Mouse (Mus musculus) ovary, postnatal 10 days (tissue): ENCODE data around the gene Lgr6.
"Not testable (repeated sequence)": the region's sequence is repeated elsewhere in the genome, so short reads cannot be mapped to it uniquely, and the experiment has no call there.

Experiments used
- DNase-seq: peaks from one replicate; pipeline ENCODE4 v3.0.0; 2022; ENCODE audit warnings: low spot score

The Lgr6 gene

GRCm38 (mm10) chr1:135128986-135129385 lies 23.9 kb upstream of the Lgr6 start:
- DNase-seq, result no peak

GRCm38 (mm10) chr1:135128011-135128441 lies 22.9 kb upstream of the Lgr6 start:
- DNase-seq, result no peak

GRCm38 (mm10) chr1:135126443-135127027 lies 21.5 kb upstream of the Lgr6 start:
- no peak for DNase-seq

GRCm38 (mm10) chr1:135125990-135126389 lies 20.9 kb upstream of the Lgr6 start:
- DNase-seq, result no peak

- DNase-seq, result no peak
Observed at GRCm38 (mm10) chr1:135124573-135125363, 19.7 kb upstream of the Lgr6 start.

- no peak for DNase-seq
Observed at GRCm38 (mm10) chr1:135112661-135113060, 7.6 kb upstream of the Lgr6 start.

- DNase-seq, result not testable (repeated sequence)
Observed at GRCm38 (mm10) chr1:135111271-135111670, 6.2 kb upstream of the Lgr6 start.

- DNase-seq, result peak; percentile 73
Observed at GRCm38 (mm10) chr1:135110075-135110474, 5.0 kb upstream of the Lgr6 start.

GRCm38 (mm10) chr1:135108611-135109010 lies 3.5 kb upstream of the Lgr6 start:
- no peak for DNase-seq

GRCm38 (mm10) chr1:135105951-135106350 lies 875 bp upstream of the Lgr6 start:
- no peak for DNase-seq

GRCm38 (mm10) chr1:135100400-135100799 lies 4.7 kb downstream of the Lgr6 start:
- no peak for DNase-seq

GRCm38 (mm10) chr1:135098441-135098840 lies 6.6 kb downstream of the Lgr6 start:
- DNase-seq, result no peak

- no peak for DNase-seq
Observed at GRCm38 (mm10) chr1:135097441-135097840, 7.6 kb downstream of the Lgr6 start.

- no peak for DNase-seq
Observed at GRCm38 (mm10) chr1:135096312-135096711, 8.8 kb downstream of the Lgr6 start.

GRCm38 (mm10) chr1:135095189-135095588 lies 9.9 kb downstream of the Lgr6 start:
- no peak for DNase-seq

- no peak for DNase-seq
Observed at GRCm38 (mm10) chr1:135094723-135095122, 10.4 kb downstream of the Lgr6 start.

GRCm38 (mm10) chr1:135090914-135091313 lies 14.2 kb downstream of the Lgr6 start:
- DNase-seq, result no peak

GRCm38 (mm10) chr1:135089626-135090025 lies 15.4 kb downstream of the Lgr6 start:
- no peak for DNase-seq

- no peak for DNase-seq
Observed at GRCm38 (mm10) chr1:135087414-135087813, 17.7 kb downstream of the Lgr6 start.

- DNase-seq, result no peak
Observed at GRCm38 (mm10) chr1:135086015-135086414, 19.1 kb downstream of the Lgr6 start.

GRCm38 (mm10) chr1:135085296-135085871 lies 19.7 kb downstream of the Lgr6 start:
- no peak for DNase-seq

GRCm38 (mm10) chr1:135083465-135083864 lies 21.6 kb downstream of the Lgr6 start:
- no peak for DNase-seq

GRCm38 (mm10) chr1:135082267-135082666 lies 22.8 kb downstream of the Lgr6 start:
- no peak for DNase-seq
